Mouse (Mus musculus): ENCODE measurements around the gene Nfkbie. TPM values are rescaled to one million over a fixed set of nuclear protein-coding genes. Genes with fewer than 3 reads are reported as not detected.

The Nfkbie gene
- total RNA-seq, 2 experiments from 2014 or later = 3.9 to 4.2 TPM

DNA sequence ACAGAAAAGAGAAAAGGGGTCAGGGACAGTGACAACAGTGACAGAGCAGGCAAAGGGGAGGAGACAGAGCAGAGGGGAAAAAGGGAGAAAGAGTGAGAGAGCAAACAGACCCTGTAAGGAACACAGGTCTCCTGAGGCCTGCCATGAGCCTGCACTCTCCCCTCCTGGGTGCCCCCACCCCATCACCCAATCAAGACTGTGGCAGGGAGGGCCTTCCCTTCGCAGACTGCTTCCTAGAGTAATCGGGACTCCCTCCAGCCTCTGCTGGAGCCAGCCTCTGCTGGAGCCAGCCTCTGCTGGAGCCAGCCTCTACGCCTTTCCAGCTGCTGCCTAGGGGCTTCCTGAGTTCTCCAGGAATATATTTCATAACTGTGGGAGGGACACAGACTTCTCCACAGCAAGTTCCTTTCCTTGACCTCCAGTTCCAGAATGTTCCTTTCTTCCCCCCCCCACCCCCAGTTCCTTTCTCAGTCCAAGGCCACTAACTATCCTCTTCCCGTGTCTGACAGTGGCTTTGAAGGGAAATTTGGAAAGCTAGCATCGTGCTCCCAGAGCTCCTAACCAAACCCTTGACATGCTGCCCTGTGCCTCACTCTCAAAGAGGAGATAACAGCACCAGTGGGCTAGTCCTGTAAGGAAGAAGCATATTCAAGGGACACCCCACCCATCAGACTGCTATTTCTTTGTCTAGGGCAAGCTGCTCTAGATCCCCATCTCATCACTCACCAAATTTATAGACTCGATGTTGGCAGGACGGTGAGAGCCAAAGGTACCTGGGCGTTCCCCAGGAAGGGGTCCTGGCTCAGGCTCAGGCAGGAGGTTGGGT lies 37.3 kb downstream of the Nfkbie start:
- ATAC-seq (replicated peaks; ENCODE audit: low FRiP score, low TSS enrichment, poor library complexity, severe bottlenecking) = peak; percentile 49

GRCm38 (mm10) chr17:45593479-45593878 lies 38.0 kb downstream of the Nfkbie start:
- peak; percentile 60 for ATAC-seq (replicated peaks; ENCODE audit: low FRiP score, low TSS enrichment, poor library complexity, severe bottlenecking)

DNA sequence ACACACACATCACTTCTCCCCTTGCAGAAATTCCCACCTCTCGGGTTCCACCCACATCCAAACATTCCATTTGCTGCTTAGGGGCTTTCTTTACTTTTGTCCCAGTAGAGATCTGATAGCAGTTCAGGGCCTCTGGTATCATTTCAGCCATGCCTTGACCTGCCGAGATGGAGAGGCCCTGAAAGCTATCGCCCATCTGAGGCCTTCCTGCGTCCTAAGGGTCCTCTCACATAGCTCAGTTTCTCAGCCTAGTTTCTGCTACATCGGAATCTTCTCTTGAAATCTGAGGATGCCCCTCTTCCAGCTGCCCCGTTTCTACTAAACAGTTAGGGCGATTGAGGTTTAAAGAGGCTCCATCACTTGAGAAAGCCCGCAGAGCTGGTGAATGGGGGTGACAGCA lies 38.7 kb downstream of the Nfkbie start:
- no peak for ATAC-seq (replicated peaks; ENCODE audit: low FRiP score, low TSS enrichment, poor library complexity, severe bottlenecking)

DNA sequence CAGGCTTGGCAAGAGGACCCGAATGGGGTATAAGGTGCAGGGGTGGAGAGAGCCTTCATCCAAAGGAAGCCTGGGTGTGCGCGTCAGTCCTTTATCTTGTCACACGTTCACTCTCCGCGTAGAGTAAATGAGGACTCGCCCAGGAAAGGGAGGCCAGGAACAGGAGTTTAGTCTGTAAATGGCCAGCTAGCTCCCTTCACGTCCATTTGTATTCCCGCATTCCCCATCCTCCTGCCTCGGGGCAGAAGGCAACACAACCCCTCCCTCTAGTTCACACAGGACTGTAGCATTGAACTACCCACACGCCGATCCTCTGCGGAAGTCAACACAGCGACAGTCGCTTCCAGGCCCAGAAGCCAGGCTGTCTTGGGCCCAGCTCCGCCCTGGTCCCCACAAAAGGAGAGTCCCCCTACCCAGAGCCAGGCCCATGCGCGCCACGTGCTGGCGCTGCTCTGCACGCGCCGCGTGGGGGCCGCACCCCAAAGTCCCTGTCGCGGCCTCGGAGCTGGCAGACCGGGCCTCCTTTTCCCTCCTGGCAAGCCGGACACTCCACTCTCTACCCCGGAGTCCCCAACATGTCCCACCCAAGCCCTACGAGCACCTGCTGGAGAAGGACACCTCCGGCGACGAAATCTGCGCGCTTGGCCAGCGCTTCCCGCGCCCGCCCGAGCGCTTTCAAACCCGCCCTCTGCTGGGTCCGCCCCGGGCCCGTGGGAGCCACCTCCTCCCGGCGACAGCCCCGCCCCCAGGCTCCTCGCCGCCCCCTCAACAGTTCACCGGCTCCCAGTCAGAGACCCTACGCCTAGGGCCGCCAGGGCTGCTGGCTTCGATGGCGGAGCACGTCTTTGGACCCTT lies 39.6 kb downstream of the Nfkbie start:
- ATAC-seq (replicated peaks; ENCODE audit: low FRiP score, low TSS enrichment, poor library complexity, severe bottlenecking) = peak; percentile 27

DNA sequence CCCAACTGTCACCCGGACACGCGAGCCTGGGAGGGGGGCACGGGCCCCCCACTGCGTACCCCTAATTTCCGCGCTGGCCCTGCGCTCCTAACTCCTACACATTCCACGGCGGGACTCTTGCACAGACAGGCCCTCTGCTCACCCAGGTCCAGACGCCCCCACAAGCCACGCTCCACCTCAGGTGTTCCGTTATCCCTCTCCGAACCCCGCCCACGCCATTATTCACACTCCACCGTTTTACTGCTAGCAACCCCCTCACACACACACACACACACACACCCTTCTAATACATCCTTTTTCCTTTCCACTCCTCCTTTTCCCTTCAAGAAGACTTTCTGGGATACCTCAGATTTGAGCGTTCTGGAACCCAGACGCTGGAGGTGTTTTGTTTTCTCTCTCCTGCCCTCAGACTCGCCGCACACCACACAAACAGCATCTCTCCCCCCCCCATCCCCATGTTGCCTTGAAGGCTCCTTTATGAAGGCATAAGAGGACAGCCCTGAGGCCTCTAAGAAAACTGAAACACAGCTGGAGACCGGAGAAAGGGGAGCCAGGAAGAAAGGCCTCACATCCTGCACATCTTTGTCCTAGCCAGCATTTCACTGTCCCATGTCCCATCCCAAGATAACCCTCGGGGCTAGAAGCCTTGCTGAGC lies 40.4 kb downstream of the Nfkbie start:
- no peak for ATAC-seq (replicated peaks; ENCODE audit: low FRiP score, low TSS enrichment, poor library complexity, severe bottlenecking)

DNA sequence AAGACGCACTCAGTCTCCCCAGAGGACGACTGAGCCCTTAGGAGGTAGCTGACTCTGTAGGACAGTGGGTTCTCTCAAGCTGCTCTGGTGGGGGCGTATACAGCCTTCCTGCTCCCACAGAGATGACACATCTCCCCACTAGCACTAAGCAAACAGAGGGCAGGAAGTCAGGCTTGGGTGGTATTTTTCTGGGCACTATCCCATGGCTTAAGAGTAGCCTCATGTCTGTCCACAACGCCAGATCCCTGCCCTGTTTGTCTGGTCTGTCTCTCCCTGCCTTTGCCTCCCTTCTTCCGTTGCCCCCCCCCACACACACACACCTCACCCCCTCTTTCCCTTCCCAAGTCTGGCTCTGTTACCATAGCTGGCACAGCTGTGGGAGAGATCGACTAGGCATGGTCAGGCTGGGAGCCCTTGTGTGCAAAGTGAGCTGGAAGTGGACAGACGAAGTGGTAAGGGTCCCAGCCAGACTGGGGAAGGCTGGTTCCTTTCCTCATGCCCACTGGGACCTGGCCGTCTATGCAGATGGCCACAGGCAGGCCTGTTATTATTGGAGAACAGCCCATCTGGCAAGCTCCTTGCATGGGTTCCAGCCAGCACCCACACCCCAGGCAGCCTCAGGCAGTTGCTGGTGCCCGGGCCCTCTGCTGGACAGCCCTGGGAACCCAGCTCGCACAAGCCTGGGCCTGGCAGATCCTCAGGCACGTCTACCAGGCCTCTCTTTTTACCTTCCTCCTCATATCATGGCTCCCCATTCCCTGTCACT lies 41.3 kb downstream of the Nfkbie start:
- peak; percentile 69 for ATAC-seq (replicated peaks; ENCODE audit: low FRiP score, low TSS enrichment, poor library complexity, severe bottlenecking)

GRCm38 (mm10) chr17:45597787-45598186 lies 42.3 kb downstream of the Nfkbie start:
- ATAC-seq (replicated peaks; ENCODE audit: low FRiP score, low TSS enrichment, poor library complexity, severe bottlenecking) = no peak

GRCm38 (mm10) chr17:45598376-45598775 lies 42.9 kb downstream of the Nfkbie start:
- no peak for ATAC-seq (replicated peaks; ENCODE audit: low FRiP score, low TSS enrichment, poor library complexity, severe bottlenecking)

- ATAC-seq (replicated peaks; ENCODE audit: low FRiP score, low TSS enrichment, poor library complexity, severe bottlenecking) = no peak
Observed at GRCm38 (mm10) chr17:45598891-45599290, 43.4 kb downstream of the Nfkbie start.

GRCm38 (mm10) chr17:45599446-45600242 lies 44.1 kb downstream of the Nfkbie start, which contains the start of gene Slc29a1:
Slc29a1 (minus strand) TSS chr17:45599606.
- no peak for ATAC-seq (replicated peaks; ENCODE audit: low FRiP score, low TSS enrichment, poor library complexity, severe bottlenecking)

DNA sequence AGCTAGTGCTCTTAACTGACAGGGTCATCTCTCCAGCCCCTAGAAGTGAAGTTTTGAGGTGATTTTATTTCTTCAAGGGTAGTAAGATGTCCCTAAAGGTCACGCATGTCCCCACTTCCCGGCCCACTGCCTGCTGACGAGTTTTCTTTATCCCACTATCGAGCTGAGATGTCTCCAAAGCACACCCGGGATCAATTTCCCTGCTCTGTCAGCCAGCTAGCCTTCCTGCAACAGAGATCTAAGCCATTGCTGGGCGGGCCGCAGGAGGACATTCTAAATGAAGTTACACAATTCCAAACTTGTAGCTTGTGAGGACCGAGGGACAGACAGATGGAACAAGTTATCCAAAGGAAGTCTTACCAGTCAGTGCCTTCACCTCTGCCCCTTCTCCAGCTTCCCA lies 44.8 kb downstream of the Nfkbie start:
- no peak for ATAC-seq (replicated peaks; ENCODE audit: low FRiP score, low TSS enrichment, poor library complexity, severe bottlenecking)

DNA sequence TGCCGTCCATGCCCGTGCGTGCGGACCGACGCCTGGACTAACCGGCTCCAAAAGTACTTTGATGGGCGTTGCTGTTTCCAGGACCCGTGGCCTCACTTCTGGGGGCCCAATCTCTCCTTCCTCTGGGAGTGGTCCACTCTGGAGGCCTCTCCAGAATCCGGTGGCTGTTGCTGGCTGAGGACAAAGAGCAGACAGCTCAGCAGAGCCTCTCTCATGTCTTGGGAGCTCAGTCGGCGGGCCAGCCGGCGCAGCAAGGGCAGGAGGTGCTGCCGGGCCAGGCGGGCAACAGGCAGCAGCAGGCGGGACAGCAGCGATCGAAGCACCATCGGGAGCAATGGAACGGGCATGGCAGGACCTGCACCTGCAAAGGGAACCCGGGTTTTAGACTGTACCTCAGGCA lies 45.8 kb downstream of the Nfkbie start:
- no peak for ATAC-seq (replicated peaks; ENCODE audit: low FRiP score, low TSS enrichment, poor library complexity, severe bottlenecking)

DNA sequence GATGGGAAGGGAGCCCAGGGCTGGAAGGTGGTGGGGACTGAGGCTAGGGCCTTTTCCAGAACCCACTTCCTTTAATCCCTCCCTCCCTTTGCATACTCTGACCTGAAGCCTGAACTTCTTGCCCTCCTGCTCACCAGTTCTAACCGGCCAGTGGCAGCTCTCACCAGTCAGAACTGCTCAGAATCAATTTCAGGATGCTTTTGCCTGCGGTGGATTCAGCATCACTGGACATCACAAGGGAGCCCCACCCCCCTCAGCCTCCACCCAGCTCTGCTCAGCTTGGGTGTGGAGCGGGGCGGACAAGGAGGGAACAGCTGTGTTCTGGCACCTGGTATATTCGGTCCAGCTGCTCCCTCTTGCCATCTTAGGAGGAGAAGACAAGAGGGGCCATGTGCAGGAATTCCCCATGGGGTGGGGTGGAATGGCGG lies 46.4 kb downstream of the Nfkbie start, which contains the start of gene Mymx:
TSS of gene Mymx (minus strand) at position 226 of the 428 bp plus-strand sequence.
- no peak for ATAC-seq (replicated peaks; ENCODE audit: low FRiP score, low TSS enrichment, poor library complexity, severe bottlenecking)

DNA sequence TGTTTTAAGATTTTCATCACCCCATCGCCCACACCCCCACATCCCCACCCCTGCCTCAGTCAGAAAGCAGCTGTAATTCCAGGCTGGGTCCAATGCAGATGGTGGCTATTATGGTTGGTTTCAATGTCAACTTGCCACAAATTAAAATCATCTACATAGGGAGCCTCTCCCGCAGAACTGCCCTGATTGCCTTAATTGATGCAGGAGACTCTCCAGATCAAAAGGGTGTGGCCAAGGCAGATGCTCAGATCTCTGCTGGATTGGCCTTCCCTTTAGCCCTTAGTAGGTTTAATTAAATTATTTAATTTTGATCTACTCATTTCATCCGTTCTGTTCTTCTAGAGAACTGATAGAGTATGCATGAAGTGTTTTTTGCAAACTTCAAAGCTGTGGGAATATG lies 47.5 kb downstream of the Nfkbie start:
- no peak for ATAC-seq (replicated peaks; ENCODE audit: low FRiP score, low TSS enrichment, poor library complexity, severe bottlenecking)

- ATAC-seq (replicated peaks; ENCODE audit: low FRiP score, low TSS enrichment, poor library complexity, severe bottlenecking) = no peak
Observed at GRCm38 (mm10) chr17:45606992-45607879, 51.7 kb downstream of the Nfkbie start.

- no peak for ATAC-seq (replicated peaks; ENCODE audit: low FRiP score, low TSS enrichment, poor library complexity, severe bottlenecking)
Observed at GRCm38 (mm10) chr17:45608396-45608795, 52.9 kb downstream of the Nfkbie start.

- no peak; the same call in 1 of the 2 replicates for ATAC-seq (replicated peaks; ENCODE audit: low FRiP score, low TSS enrichment, poor library complexity, severe bottlenecking)
Observed at GRCm38 (mm10) chr17:45610144-45610866, 54.8 kb downstream of the Nfkbie start.
